Mouse (Mus musculus): ENCODE data around the gene Pam16. TPM values are rescaled to one million over a fixed set of nuclear protein-coding genes. Genes with fewer than 3 reads are reported as not detected.
"Not testable (repeated sequence)": the region's sequence is repeated elsewhere in the genome, so short reads cannot be mapped to it uniquely, and the experiment has no call there.

Pam16 gene
- total RNA-seq, 2 experiments from 2014 or later: 95.3 to 109 TPM

DNA sequence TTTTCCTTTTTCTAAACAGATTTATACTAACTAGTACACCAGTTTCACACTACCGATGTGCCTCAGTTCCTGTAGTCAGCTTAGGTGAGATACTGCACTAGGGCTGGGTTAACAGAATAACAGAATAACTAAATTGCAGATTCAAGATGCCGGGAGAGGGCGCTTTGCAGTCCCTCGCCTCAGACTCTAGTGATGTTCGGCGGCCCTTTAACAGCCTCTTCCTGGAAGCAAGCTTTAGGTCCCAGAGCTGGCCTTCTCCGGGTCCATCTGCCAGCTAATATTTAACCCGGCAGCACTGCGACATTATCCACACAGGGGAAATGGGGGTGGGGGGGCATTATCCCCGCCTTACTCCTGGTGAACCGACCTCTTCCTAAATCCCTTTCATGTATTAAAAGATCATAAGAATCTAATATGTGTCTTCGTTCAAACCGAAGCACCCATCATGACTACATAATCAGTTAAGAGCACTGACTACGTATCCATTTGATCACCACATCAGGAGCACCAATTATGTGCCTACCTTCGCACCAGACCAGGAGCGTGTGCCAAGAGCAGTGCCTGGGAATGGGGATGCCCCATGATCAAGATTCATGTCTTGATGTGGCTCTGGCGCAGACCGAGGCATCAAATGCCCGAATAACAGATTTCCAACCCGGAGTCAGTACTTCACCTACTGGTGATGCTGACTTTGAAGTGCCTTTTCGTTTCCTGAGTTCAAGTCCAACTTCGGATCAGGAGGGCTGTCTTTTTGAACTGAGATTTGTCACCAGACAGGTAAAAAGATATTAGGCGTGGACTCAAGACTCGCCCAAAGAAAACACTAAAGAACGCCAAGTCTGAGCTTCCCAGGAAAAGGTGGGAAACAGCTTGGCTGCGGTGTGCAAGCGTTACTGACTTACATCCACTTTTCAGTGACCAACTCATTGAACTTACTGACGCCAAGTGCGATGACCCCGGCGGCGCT, 31.6 kb downstream of the Pam16 start:
- peak; percentile 59 to 70 for DNase-seq

DNA sequence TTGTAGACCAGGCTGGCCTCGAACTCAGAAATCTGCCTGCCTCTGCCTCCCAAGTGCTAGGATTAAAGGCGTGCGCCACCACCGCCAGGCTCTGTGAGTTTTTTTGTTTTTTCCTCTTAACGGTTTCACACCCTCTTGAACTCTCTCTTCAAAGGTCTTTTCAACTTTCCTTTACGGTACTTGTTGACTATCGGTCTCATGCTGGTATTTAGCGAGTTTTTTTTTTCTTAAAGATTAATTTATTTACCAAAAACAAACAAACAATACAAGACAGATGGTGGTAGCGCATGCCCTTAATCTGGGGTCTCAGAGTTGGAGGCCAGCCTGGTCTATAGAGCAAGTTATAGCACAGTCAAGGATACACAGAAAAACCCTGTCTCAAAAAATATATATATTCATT, 34.6 kb downstream of the Pam16 start:
- no peak for DNase-seq

DNA sequence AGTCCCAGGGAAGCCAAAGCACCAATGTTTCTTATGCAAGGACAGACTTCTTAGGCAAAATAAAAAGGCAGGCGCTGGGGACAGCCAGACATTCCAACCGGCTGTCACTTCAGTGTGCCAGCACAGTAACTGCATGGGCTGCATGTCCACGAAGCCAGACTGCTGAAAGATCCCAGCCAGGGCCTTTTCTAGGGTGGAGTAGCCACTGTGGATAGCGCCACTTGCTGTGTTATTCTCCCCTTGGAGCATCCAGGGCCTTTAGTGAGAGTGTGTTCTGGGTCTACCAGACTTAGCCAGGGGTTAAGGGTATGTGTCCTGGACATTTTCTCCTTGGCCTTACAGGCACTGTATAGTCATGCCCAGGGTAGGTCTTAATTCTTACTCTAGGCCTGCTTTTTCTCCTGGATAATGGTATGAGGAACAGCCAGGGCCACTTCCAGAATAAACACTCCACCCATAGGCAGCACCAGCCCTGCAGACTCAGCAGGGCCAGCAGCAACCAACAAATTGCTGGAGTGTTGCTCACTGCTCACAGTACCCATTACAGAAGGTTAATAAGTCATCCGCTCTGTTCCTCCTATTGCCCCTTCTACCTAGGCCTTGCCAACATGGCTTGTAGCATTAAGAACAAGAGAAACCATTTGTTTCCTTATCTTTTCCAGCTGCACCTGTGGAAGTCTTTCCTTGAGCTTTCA, 37.1 kb downstream of the Pam16 start:
- DNase-seq: no peak

DNA sequence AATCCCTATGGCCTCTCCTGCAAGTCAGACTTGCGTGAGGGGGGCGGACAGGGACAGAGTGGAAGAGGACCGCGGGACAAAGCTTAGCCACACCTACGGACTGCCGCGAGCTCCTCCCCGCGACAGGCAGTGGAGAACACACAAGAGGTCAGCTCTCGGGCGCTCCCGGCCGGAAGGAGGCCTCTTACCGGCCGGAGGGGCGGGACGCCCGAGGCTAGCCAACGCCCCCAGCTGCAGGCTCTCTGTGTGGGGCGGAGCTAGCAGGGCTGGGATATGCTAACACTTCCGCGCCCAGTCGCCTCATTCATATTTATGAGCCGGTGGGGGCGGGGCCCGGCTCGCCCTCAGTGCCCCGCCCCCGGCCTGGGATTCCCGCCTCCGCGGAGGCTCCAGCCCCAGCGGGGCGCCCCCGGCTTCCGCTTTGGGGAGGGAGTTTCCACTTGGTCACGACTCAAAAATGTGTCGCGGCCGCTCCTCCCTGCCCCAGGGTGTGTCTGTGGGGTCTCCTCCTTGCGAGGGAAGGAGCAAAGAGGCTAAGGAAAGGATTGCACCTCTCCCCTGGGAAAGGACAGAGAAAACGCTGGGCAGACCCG, 38.2 kb downstream of the Pam16 start:
- peak; percentile 98 to 99 for DNase-seq

DNA sequence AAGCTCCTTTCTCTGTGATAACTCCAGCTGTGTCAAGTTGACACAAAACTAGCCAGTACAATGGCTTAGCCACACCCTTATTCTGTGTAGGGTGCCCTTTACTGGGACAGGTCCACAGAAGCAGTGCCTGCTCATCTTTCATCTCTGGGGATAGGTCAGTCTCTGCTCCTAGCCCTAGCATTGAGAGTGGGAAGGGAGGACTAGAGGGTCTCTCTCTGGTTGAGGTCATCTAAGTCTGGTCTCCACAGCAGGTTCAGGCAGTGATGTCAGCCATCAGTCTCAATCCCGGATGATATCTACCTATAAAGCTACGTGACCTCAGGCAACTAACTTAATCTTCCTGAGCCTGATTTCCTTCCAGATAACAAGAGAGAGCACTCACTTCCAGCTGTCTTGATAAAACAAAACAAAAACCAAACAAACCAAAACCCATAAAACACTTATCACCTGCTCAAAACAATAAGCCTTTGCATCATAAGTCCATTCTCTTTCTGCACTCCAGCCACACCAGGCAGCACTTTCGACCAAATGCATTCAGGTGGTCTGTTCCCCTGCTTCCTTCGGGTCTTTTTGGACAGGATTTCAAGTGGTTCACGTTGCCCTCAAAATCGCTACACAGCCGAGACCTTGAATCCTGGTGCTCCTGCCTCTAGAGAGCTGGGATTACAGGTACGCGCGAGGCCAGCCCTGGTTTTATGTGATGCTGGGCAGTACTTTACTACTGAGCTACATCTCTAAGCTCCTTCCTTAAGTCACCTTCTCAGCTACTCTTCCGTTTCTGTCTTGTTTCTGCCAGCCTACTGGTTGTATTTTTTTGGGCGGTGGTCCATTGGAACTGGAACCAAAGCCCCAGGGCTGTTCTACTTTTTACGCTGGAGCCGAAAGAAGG, 38.9 kb downstream of the Pam16 start:
- DNase-seq: no peak

DNA sequence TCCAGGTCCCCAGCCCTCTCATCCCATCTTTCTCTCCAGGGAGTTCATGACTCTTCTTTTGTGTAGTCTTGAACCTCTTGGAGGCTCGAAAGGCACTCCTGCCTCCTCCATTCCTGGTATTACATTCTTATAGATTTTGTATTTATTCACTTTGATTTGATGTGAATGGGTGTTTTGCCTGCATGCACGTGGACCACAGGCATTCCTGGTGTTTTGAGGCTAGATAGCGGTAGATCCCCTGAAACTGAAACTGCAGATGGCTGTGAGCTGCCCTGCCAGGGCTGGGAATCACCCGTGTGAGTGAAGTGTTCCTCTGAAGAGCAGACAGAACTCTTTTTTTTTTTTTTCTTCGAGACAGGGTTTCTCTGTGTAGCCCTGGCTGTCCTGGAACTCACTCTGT, 40.4 kb downstream of the Pam16 start:
- DNase-seq: no peak

DNA sequence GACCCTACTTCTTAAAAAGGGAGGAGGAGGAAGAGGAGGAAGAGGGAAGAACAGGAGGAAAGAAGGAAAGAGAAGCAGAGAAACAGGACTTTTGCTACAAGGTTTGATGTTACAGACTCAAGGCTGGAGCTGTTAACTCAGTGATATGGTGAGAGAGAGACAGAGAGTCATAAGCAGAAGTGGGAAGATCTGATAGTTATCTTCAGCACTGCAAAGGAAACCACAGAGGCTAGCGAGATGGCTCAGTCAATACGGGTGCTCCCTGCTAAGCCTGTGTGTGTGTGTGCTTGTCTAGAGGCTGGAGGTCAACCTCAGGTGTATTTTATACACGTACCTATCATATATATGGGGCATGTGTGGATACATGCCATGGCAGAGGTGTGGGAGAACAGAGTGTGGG, 41.0 kb downstream of the Pam16 start:
- no peak for DNase-seq

DNA sequence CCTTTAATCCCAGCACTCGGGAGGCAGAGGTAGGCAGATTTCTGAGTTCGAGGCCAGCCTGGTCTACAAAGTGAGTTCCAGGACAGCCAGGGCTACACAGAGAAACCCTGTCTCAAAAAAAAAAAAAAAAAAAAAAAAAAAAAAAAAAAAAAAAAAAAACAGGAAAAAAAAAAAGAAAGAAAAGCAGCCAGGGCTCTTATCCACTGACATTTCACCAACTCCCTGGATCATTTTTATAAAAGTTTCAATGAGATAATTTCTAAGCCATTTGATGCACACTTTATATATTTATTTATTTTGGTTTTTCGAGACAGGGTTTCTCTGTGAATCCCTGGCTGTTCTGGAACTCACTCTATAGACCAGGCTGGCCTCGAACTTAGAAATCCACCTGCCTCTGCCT, 43.6 kb downstream of the Pam16 start:
- DNase-seq: not testable (repeated sequence)

DNA sequence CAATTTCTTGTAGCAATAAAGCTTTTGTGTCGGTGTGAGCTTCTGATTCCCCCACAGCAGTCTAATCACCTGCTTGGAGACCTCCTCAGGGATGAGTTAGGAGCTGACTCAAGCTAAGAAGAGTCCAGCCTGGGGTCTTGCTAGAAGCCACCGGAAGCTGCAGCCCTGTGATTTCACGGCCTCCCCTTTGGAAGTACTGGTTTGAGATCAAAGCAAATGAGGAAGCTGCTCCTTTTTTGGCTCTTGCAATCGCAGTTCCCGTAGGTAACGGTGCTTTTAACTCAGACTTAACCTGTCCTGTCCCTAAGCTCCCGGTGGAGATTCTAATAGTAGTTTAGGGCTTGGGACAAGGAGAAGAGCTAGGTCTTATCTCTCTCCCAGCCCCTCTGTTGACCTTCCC, 46.2 kb downstream of the Pam16 start:
- DNase-seq: no peak

DNA sequence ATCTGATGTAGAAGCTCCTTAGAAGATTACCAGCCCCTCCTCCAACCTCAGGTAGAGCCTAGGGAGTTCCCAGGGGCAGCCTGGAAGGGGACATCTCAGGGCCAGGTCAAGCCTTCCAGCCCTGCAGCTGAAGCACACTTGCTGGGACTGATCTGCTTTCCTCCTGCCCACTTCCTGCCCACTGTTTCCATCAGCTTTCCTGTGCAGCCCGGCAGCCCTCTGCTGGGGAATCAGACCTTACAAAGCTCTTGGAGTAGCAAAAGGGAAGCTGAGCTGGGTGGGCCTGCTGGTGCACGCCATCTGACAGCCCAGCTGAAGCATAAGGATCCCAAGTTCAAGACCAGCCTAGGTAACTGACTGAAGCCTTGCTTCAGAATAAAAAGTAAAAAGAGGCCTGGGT, 47.9 kb downstream of the Pam16 start:
- DNase-seq: no peak

DNA sequence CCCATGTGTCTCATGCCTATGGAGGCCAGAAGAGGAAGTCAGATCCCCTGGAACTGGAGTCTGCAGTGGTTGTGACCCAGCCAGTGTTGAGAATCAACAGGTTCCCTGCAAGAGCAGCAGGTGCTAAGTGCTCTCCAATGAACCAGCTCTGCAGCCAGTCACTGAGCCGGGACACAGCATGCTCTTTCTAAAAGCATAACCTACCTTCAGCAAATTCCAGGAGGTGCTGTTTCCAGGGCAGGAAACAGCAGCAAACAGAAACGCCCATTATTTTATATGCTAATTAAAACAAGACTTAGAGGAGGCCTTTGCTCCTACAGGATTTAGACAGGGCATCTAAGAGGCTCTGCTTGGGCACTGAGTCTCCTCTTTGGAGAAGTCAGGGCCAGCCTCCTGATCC, 48.8 kb downstream of the Pam16 start:
- DNase-seq: no peak

DNA sequence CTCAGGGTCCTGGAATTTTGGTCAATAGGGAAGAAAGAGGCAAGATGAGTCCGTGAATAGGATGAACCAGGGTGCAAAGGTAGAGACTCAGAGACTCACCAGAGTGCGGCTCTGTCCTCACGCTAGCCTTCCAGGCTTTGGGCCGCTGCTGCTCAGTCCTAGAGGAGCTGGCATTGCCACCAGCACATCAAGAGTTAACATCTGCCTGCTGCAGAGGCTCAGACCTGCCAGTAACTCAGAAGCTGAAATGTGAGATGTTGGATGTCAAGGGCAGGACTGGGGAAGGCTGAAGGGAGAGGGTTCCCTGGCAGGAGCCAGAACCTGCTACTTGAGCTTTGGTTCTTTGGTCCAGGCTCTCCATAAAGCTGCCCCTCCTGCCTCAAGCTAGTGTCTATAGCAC, 54.1 kb downstream of the Pam16 start:
- DNase-seq: no peak

DNA sequence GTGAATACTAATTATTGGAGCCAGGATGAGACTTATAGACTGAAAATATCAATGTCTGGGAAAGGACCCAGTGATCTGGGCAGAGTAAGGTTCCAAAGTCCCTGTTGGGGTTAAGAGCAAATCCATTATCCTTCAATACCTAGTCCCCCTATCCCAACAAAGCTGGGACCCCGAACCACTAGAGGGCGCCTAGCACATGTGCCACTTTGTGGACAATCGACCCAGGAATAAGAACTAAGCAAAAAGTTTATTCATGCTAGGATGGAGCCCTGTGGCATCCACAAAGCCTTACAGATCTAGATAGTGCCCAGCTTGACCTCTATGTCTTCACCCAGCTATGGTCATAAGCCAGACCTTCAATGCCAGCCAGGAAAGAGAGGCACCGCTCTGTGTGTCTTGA, 56.9 kb downstream of the Pam16 start:
- DNase-seq: peak; percentile 90 to 92

Other genes with a start within 250 kb of the Pam16 start
- gene Adcy9, start 204.5 kb downstream of the Pam16 start, total RNA-seq (2021): 10 to 100 TPM; 55.5 to 76.6 TPM
- 1 to 10 TPM; 6.7 to 8.2 TPM for gene Srl, start 83.2 kb downstream of the Pam16 start, total RNA-seq (2021)
- 1 to 10 TPM; 3.2 to 7.9 TPM for gene Tfap4, start 65.1 kb downstream of the Pam16 start, total RNA-seq (2021)
- 10 to 100 TPM; 19.9 to 20.1 TPM for gene Glis2, start 30.3 kb downstream of the Pam16 start, total RNA-seq (2021)
- 10 to 100 TPM in 1 of 2 experiments, 1 to 10 TPM in 1; 8.9 to 15.1 TPM for gene Vasn, start 15.0 kb upstream of the Pam16 start, total RNA-seq (2021)
- gene Dnaja3, start 15.0 kb upstream of the Pam16 start, total RNA-seq (2021): 100 to 1,000 TPM; 118 to 143 TPM
- gene Coro7, start 54.8 kb upstream of the Pam16 start, total RNA-seq (2021): 10 to 100 TPM; 24.6 to 25.1 TPM
- 1 to 10 TPM; 3.9 to 4.0 TPM for gene Nmral1, start 94.4 kb upstream of the Pam16 start, total RNA-seq (2021)
- gene Hmox2, start 101.4 kb upstream of the Pam16 start, total RNA-seq (2021): 100 to 1,000 TPM in 1 of 2 experiments, 10 to 100 TPM in 1; 57.3 to 106 TPM
- gene Cdip1, start 165.3 kb upstream of the Pam16 start, total RNA-seq (2021): 100 to 1,000 TPM in 1 of 2 experiments, 10 to 100 TPM in 1; 99.9 to 114 TPM
- not detected for gene 4930562C15Rik, start 210.4 kb upstream of the Pam16 start, total RNA-seq (2021)